Mouse (Mus musculus): ENCODE measurements around the gene Cep68. TPM values are rescaled to one million over a fixed set of nuclear protein-coding genes. Genes with fewer than 3 reads are reported as not detected.

Gene Cep68
- total and polyA plus RNA-seq, 3 experiments = 27.8 to 31.6 (median 30.7) TPM

GRCm38 (mm10) chr11:20187271-20187670 is 62.0 kb downstream of the Cep68 start:
- in situ Hi-C loops (cut with MboI; ENCODE audit: low pct_ligation_motif_present, low pct_unique_long_range_greater_than_20kb, low sequenced_read_pairs) = no loop called here
- dilution Hi-C loops (cut with MboI; ENCODE audit: extremely low pct_ligation_motif_present, extremely low pct_unique_long_range_greater_than_20kb, low sequenced_read_pairs) = no loop called here

More at GRCm38 (mm10) chr11:20187271-20187670, 62.0 kb downstream of the Cep68 start:
- peaks cover 0 to 4% of the 10 kb centered on the region in 2 experiments; a peak in 1 of 4 replicates for H3K4me1 ChIP-seq (ENCODE audit: control insufficient read depth in 1 of 2, insufficient read depth in 2 of 2)
- H3K36me3 ChIP-seq (replicated peaks in 1 of 2; ENCODE audit: control insufficient read depth in 1 of 2, insufficient read depth in 1 of 2, low read length in 1 of 2) = no peaks in the 10 kb centered on the region
- peaks cover 10% of the 10 kb centered on the region for H3K9me3 ChIP-seq (replicated peaks; ENCODE audit: low read length)
- TF ChIP-seq UBTF (IDR thresholded peaks at IDR 0.05; ENCODE audit: low read depth, low read length) = no peak
- TF ChIP-seq CHD2 (IDR thresholded peaks at IDR 0.05; ENCODE audit: low read length) = no peak
- no peak for TF ChIP-seq RCOR1 (conservative IDR thresholded peaks at IDR 0.05; ENCODE audit: low read depth, low read length)
- TF ChIP-seq JUN (IDR thresholded peaks at IDR 0.05; ENCODE audit: insufficient read depth, low read depth, low read length) = no peak
- no peak for TF ChIP-seq PAX5 (IDR thresholded peaks at IDR 0.05; ENCODE audit: low read length)
- TF ChIP-seq EP300 (IDR thresholded peaks at IDR 0.05; ENCODE audit: low read length) = no peak
- no peak for TF ChIP-seq MXI1 (IDR thresholded peaks at IDR 0.05; ENCODE audit: low read depth, low read length)
- TF ChIP-seq GABPA (IDR thresholded peaks at IDR 0.05; ENCODE audit: insufficient replicate concordance, low read depth, low read length) = no peak
- no peak for TF ChIP-seq NRF1 (IDR thresholded peaks at IDR 0.05; ENCODE audit: low read depth, low read length)
- no peak for TF ChIP-seq ZMIZ1 (IDR thresholded peaks at IDR 0.05; ENCODE audit: low read depth, low read length)
- TF ChIP-seq CTCF (conservative IDR thresholded peaks at IDR 0.05 in 1 of 2, IDR thresholded peaks at IDR 0.05 in 1 of 2; ENCODE audit: low read depth in 2 of 2, low read length in 2 of 2) = no peak
- no peak for TF ChIP-seq BHLHE40 (IDR thresholded peaks at IDR 0.05; ENCODE audit: low read depth, low read length)
- no peak for TF ChIP-seq USF2 (conservative IDR thresholded peaks at IDR 0.05; ENCODE audit: low read depth, low read length)
- no peak for TF ChIP-seq CHD1 (IDR thresholded peaks at IDR 0.05; ENCODE audit: low read depth, low read length)
- TF ChIP-seq TCF12 (IDR thresholded peaks at IDR 0.05; ENCODE audit: low read depth, low read length) = no peak
- H3K79me2 ChIP-seq (replicated peaks; ENCODE audit: control insufficient read depth, extremely low read depth, insufficient read depth, poor library complexity, severe bottlenecking) = no peaks in the 10 kb centered on the region
- DNase-seq (ENCODE audit: extremely low read depth) = no peak
- no peaks in the 10 kb centered on the region for H3K27me3 ChIP-seq (replicated peaks)
- H3K4me3 ChIP-seq (replicated peaks in 1 of 3; ENCODE audit: low read depth in 2 of 3, low read length in 2 of 3, poor library complexity in 1 of 3) = no peak overlapping the region
- H3K9ac ChIP-seq (ENCODE audit: insufficient read depth, low read depth) = no peak overlapping the region
- no peak overlapping the region for H3K4me2 ChIP-seq (ENCODE audit: insufficient read depth, low read depth, poor library complexity, severe bottlenecking)
- H3K27ac ChIP-seq (ENCODE audit: insufficient read depth, low read depth) = no peak overlapping the region

Other genes with a start within 250 kb of the Cep68 start
- gene Actr2, start 136.5 kb downstream of the Cep68 start, total RNA-seq (2012; rRNA removed) = 141 and 159 TPM in 2 replicates
- 189 and 196 TPM in 2 replicates for gene Actr2, start 136.5 kb downstream of the Cep68 start, total RNA-seq (2014; rRNA removed)
- gene Actr2, start 136.5 kb downstream of the Cep68 start, polyA plus RNA-seq (2012; ENCODE audit: insufficient read length, low read depth) = 307 and 327 TPM in 2 replicates
- 76.7 and 98.7 TPM in 2 replicates for gene Rab1a, start 48.0 kb downstream of the Cep68 start, total RNA-seq (2012; rRNA removed)
- 135 and 143 TPM in 2 replicates for gene Rab1a, start 48.0 kb downstream of the Cep68 start, total RNA-seq (2014; rRNA removed)
- gene Rab1a, start 48.0 kb downstream of the Cep68 start, polyA plus RNA-seq (2012; ENCODE audit: insufficient read length, low read depth) = 216 and 263 TPM in 2 replicates
- gene Slc1a4, start 83.3 kb upstream of the Cep68 start, total RNA-seq (2012; rRNA removed) = 27.9 and 52.7 TPM in 2 replicates
- gene Slc1a4, start 83.3 kb upstream of the Cep68 start, total RNA-seq (2014; rRNA removed) = 31.7 and 37.8 TPM in 2 replicates
- 27.4 and 29.3 TPM in 2 replicates for gene Slc1a4, start 83.3 kb upstream of the Cep68 start, polyA plus RNA-seq (2012; ENCODE audit: insufficient read length, low read depth)